Mouse (Mus musculus) ES-E14 (cell line): ENCODE measurements around the gene Bmp6.

Experiments
- HCFC1 ChIP-seq: IDR thresholded peaks from 2 replicates; pipeline ENCODE4 v1.6.1; 2012; ENCODE audit warnings: low read length, inconsistent platforms, borderline replicate concordance; ENCODE audit not compliant: insufficient read depth
- MAFK ChIP-seq: IDR thresholded peaks from 2 replicates; pipeline ENCODE4 v1.6.1; 2014; ENCODE audit warnings: mild to moderate bottlenecking, low read depth, low read length, inconsistent platforms; ENCODE audit not compliant: insufficient read depth
- ZC3H11A ChIP-seq: IDR thresholded peaks from 2 replicates; pipeline ENCODE4 v1.6.1; 2012; ENCODE audit warnings: low read depth, mild to moderate bottlenecking, inconsistent platforms, low read length, borderline replicate concordance

DNA sequence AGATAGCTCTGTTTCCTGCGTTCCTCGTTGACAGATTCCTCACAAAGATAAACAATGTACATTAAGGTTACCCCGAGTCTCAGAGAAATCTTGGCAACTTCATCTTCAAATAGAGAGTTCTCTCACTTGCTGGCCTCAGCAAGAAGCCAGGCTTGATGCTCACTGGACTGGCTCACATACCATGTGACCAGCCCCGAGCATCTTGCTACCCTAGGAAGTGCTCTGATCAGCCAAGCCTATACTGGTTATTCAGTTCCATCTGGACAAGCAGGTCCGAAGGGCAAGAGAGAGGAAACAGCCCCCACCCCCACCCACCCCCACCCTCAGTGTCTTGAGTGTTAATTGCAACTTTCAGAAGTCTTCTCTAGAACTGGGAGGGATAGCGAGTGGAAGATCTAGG lies 141.9 kb downstream of the Bmp6 start:
- TF ChIP-seq MAFK (no peak), HCFC1 (no peak), ZC3H11A (no peak)
